Mouse (Mus musculus): ENCODE measurements around the gene Adgrl1.

GRCm38 (mm10) chr8:83938330-83938729 lies 38.4 kb downstream of the Adgrl1 start:
- no peak for TF ChIP-seq ZNF384 (IDR thresholded peaks at IDR 0.05; ENCODE audit: low read depth, low read length)
- no peak for TF ChIP-seq CHD2 (IDR thresholded peaks at IDR 0.05; ENCODE audit: low read depth, low read length)
- no peak for TF ChIP-seq ZC3H11A (IDR thresholded peaks at IDR 0.05; ENCODE audit: borderline replicate concordance, low read depth, low read length)
